Mouse (Mus musculus): Measurements from ENCODE around the gene Rnf181.

DNA sequence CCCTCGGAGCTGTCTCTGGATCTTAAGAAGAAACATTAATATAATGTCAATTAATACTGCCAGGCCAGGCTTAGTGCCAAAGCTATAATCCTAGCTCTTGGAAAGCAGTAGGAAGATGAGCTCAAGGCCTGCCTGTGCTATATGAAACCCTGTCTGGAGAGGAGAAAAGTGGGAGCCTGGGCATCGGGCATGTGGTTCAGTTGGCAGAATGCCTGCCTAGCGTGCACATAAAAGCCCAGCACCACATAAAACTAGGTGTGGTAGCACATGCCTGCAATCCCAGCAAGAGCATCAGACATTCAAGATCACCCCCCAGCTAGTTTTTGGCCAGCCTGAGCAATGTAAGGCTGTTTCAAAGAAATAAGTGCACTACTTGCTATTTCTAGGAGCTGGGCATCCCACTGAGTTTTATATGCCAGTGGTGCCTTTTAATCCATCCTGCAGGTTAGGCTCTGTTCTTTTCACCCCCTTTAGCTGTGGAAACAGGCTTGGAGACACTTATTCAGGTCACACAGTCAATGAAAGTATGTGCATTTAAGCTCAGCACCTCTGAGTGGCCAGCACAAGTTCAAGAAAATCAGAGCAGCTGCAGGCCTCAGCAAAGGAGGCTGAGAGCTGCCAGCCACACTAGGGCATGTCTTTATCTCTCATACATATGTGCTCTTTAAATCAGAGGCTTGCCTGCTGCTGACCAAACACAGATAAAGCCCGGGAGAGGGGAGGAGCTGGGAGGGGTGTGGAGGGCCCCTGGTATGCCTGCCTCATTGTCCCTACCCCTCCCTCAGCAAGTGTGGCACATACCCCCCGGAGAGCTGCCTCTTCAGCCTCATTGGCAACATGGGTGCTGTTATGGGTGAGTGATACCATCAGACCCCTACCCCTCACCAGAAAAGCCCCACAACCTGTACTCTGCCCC, 9.3 kb downstream of the Rnf181 start:
- TF ChIP-seq CTCF (conservative IDR thresholded peaks at IDR 0.05; ENCODE audit: low read length) (no peak), NANOG (IDR thresholded peaks at IDR 0.05; ENCODE audit: borderline replicate concordance, low read length) (no peak)
